Mouse (Mus musculus) brown adipose tissue, adult 24 weeks (tissue): ENCODE results near the gene Lrr1. TPM values are rescaled to one million over a fixed set of nuclear protein-coding genes. Genes with fewer than 3 reads are reported as not detected.
"Not testable (repeated sequence)": the region's sequence is repeated elsewhere in the genome, so short reads cannot be mapped to it uniquely, and the experiment has no call there.

Experiments used
- H3K27ac ChIP-seq: fragments of 200-500 bp; replicated peaks from 2 replicates; pipeline ENCODE4 v1.5.1; 2012; ENCODE audit warnings: low read depth, mild to moderate bottlenecking, low read length
- H3K4me1 ChIP-seq: fragments of 200-500 bp; 2 replicates; pipeline ENCODE4 v1.6.1; 2012; ENCODE audit warnings: low read length, mixed read lengths; ENCODE audit not compliant: control insufficient read depth, insufficient read depth, insufficient read length
- H3K4me3 ChIP-seq: fragments of 200-500 bp; 2 replicates; pipeline ENCODE4 v1.5.1; 2012; ENCODE audit warnings: low read depth, mild to moderate bottlenecking, low read length, moderate library complexity; ENCODE audit not compliant: insufficient read depth
- polyA plus RNA-seq: library from polyadenylated mRNA; stranded (reverse); fragments of >200 nt; gene quantifications from 2 replicates; pipeline ENCODE4 v1.2.4, GENCODE M21; 2012; ENCODE audit not compliant: missing spikeins, insufficient read depth, insufficient read length

Gene Lrr1
- polyA plus RNA-seq, 1 experiment: not detected

- H3K27ac ChIP-seq: no peak overlapping the region
- peaks cover 6% of the 10 kb centered on the region; the same call in 1 of the 2 replicates for H3K4me1 ChIP-seq
- no peak overlapping the region for H3K4me3 ChIP-seq
Measured at GRCm38 (mm10) chr12:69156436-69156835, 12.2 kb upstream of the Lrr1 start.

- Histone ChIP-seq H3K4me3 (no peak overlapping the region), H3K27ac (no peak overlapping the region), H3K4me1 (peaks cover 6% of the 10 kb centered on the region; the same call in 1 of the 2 replicates)
Measured at GRCm38 (mm10) chr12:69157107-69157506, 11.5 kb upstream of the Lrr1 start.

- Histone ChIP-seq H3K27ac (peak overlapping the region; percentile 85), H3K4me3 (peak overlapping the region; percentile 82), H3K4me1 (peaks cover 6% of the 10 kb centered on the region; the same call in 1 of the 2 replicates)
Measured at GRCm38 (mm10) chr12:69158366-69158764, 10.2 kb upstream of the Lrr1 start.

- peak within 1 kb of the TSS; percentile 85 for H3K27ac ChIP-seq
Measured at GRCm38 (mm10) chr12:69158765-69159577, 9.6 kb upstream of the Lrr1 start, which contains the start of gene Rps29. TSS of gene Rps29 (minus strand) at chr12:69159186.

GRCm38 (mm10) chr12:69159578-69159940 lies 9.1 kb upstream of the Lrr1 start:
- H3K27ac ChIP-seq: no peak overlapping the region
- no peak overlapping the region for H3K4me3 ChIP-seq
- H3K4me1 ChIP-seq: peaks cover 6% of the 10 kb centered on the region; the same call in 1 of the 2 replicates

More at GRCm38 (mm10) chr12:69158765-69159577, 9.6 kb upstream of the Lrr1 start, which contains the start of gene Rps29:
- H3K4me1 ChIP-seq: not testable (repeated sequence)
- peak within 1 kb of the TSS; percentile 82 for H3K4me3 ChIP-seq

- not testable (repeated sequence) for H3K4me3 ChIP-seq, H3K27ac ChIP-seq, H3K4me1 ChIP-seq
Measured at GRCm38 (mm10) chr12:69160677-69161076, 7.9 kb upstream of the Lrr1 start.

DNA sequence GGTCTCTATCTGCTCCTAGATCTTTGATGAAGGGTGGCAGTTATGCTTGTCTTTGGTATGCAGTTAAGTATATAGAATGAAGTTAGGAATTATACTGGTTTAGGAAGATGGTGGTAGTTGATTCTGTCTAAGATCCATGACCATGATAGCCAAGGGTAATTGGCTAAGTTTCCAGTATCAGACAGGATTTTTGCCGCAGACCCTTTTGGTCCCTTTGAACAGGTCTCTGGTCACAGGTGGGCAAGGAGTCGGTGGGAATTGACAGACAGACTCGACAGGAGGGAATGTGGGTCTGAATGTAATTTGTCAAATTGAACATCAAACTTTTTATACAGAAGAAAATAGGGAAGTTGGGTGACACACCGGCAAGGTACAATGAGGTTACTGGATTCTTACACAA lies 5.0 kb upstream of the Lrr1 start:
- H3K4me3 ChIP-seq: not testable (repeated sequence)

GRCm38 (mm10) chr12:69164904-69165303 lies 3.7 kb upstream of the Lrr1 start:
- Histone ChIP-seq H3K27ac (no peak overlapping the region), H3K4me3 (no peak overlapping the region), H3K4me1 (0 out of 2 replicates have a peak, but pooled peaks cover 3% of the 10 kb centered on the region)

More for the DNA sequence above, 5.0 kb upstream of the Lrr1 start:
- H3K27ac ChIP-seq, H3K4me1 ChIP-seq: not testable (repeated sequence)

GRCm38 (mm10) chr12:69166861-69167581 lies 1.6 kb upstream of the Lrr1 start:
- not testable (repeated sequence) for H3K4me1 ChIP-seq, H3K27ac ChIP-seq, H3K4me3 ChIP-seq

- 0 out of 2 replicates have a peak, but pooled peaks cover 3% of the 10 kb centered on the region for H3K4me1 ChIP-seq
- no peak overlapping the region for H3K27ac ChIP-seq
- peak overlapping the region; percentile 65 for H3K4me3 ChIP-seq
Measured at GRCm38 (mm10) chr12:69167656-69168460, 756 bp upstream of the Lrr1 start.

DNA sequence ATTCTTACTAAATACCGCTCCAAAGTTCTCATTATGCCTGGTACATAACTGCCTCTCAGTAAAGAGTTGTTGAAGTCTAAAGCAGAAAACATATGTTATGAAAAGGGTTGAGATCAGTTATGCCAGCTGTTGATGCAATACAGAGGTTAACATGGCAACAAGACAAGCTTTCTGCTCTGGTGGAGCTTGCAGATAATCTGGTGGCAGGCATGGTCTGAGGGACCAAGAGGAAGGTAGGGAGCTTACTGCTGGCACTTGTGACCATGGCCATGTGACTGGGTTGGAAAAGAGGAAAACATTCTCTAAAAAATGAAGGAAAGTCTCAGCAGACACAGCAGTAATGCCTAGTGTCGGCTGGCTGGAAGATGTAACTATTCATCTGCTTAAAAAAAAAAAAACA lies 2.7 kb downstream of the Lrr1 start:
- Histone ChIP-seq H3K4me3 (no peak overlapping the region), H3K4me1 (0 out of 2 replicates have a peak, but pooled peaks cover 3% of the 10 kb centered on the region), H3K27ac (no peak overlapping the region)

- Histone ChIP-seq H3K4me3 (no peak overlapping the region), H3K27ac (no peak overlapping the region), H3K4me1 (no peaks in the 10 kb centered on the region)
Measured at GRCm38 (mm10) chr12:69175975-69176374, 7.4 kb downstream of the Lrr1 start.

GRCm38 (mm10) chr12:69177526-69177925 lies 8.9 kb downstream of the Lrr1 start:
- no peak overlapping the region for H3K4me3 ChIP-seq
- H3K4me1 ChIP-seq: no peaks in the 10 kb centered on the region
- H3K27ac ChIP-seq: no peak overlapping the region

DNA sequence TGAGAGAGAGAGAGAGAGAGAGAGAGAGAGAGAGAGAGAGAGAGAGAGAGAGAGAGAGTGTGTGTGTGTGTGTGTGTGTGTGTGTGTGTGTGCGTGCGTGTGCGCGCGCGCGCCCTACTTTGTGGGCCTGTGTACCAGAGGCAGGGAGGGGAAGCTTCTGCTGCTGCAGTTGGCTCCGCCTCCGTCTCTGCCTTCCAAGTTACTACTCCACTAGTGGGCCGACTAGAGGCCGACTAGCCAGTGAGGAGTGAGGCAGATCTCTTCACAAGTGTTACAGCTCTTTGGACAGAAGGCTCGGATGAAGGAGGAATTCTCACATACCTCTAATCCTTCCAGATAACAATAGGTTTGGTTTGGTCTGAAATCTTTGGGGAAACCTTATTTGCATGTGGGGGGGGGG lies 10.8 kb downstream of the Lrr1 start:
- Histone ChIP-seq H3K27ac (no peak overlapping the region), H3K4me3 (no peak overlapping the region), H3K4me1 (peaks cover 3% of the 10 kb centered on the region; the same call in 1 of the 2 replicates)

GRCm38 (mm10) chr12:69181800-69182199 lies 13.2 kb downstream of the Lrr1 start:
- peaks cover 3% of the 10 kb centered on the region; the same call in 1 of the 2 replicates for H3K4me1 ChIP-seq
- H3K4me3 ChIP-seq: no peak overlapping the region
- H3K27ac ChIP-seq: no peak overlapping the region
